Mouse (Mus musculus) forelimb bud, embryonic 11.5 days (tissue): ENCODE data around the gene Jmjd8.

ENCODE experiments used
- DNase-seq: peaks from one replicate; pipeline ENCODE4 v3.0.0-alpha.2; 2012; ENCODE audit warnings: low read depth, low spot score

The Jmjd8 gene

GRCm38 (mm10) chr17:25808789-25809605, 19.7 kb upstream of the Jmjd8 start, which contains the start of gene Fbxl16:
Gene Fbxl16, plus strand, starts transcription at chr17:25809085.
- DNase-seq, result peak; percentile 59

- no peak for DNase-seq
Observed at GRCm38 (mm10) chr17:25809606-25810340, 18.9 kb upstream of the Jmjd8 start.

- no peak for DNase-seq
Observed at GRCm38 (mm10) chr17:25810890-25811289, 17.8 kb upstream of the Jmjd8 start.

- peak; percentile 93 for DNase-seq
Observed at GRCm38 (mm10) chr17:25813471-25813870, 15.2 kb upstream of the Jmjd8 start.

- DNase-seq, result no peak
Observed at GRCm38 (mm10) chr17:25817662-25818061, 11.0 kb upstream of the Jmjd8 start.

- DNase-seq, result no peak
Observed at GRCm38 (mm10) chr17:25818851-25819780, 9.6 kb upstream of the Jmjd8 start.

- peak; percentile 86 for DNase-seq
Observed at GRCm38 (mm10) chr17:25823452-25823851, 5.2 kb upstream of the Jmjd8 start, which contains the start of gene Wdr24. Gene Wdr24, plus strand, starts transcription at chr17:25823627.

GRCm38 (mm10) chr17:25824362-25825142, 4.1 kb upstream of the Jmjd8 start:
- no peak for DNase-seq

GRCm38 (mm10) chr17:25825311-25825710, 3.4 kb upstream of the Jmjd8 start:
- no peak for DNase-seq

- no peak for DNase-seq
Observed at GRCm38 (mm10) chr17:25825984-25826570, 2.6 kb upstream of the Jmjd8 start.

GRCm38 (mm10) chr17:25827011-25827410, 1.7 kb upstream of the Jmjd8 start:
- DNase-seq, result no peak

- DNase-seq, result no peak
Observed at GRCm38 (mm10) chr17:25827546-25828222, 983 bp upstream of the Jmjd8 start.

- DNase-seq, result no peak
Observed at GRCm38 (mm10) chr17:25828223-25828594, 458 bp upstream of the Jmjd8 start.

- DNase-seq, result no peak
Observed at GRCm38 (mm10) chr17:25829558-25830017, 921 bp downstream of the Jmjd8 start.

GRCm38 (mm10) chr17:25830200-25830753, 1.6 kb downstream of the Jmjd8 start:
- DNase-seq, result no peak

- no peak for DNase-seq
Observed at GRCm38 (mm10) chr17:25830806-25831431, 2.3 kb downstream of the Jmjd8 start.

- DNase-seq, result no peak
Observed at GRCm38 (mm10) chr17:25831451-25832281, 3.0 kb downstream of the Jmjd8 start.
